Mouse (Mus musculus): ENCODE results near the gene 1700016K19Rik. TPM values are rescaled to one million over a fixed set of nuclear protein-coding genes. Genes with fewer than 3 reads are reported as not detected.

1700016K19Rik gene
- polyA plus RNA-seq, 1 experiment from 2014 or later: 5.5 TPM

- Histone ChIP-seq H3K36me3 (replicated peaks; ENCODE audit: control insufficient read depth, insufficient read depth) (no peaks in the 10 kb centered on the region), H3K4me2 (replicated peaks) (no peak overlapping the region), H3K27me3 (ENCODE audit: control insufficient read depth, insufficient read depth, low read length) (no peaks in the 10 kb centered on the region), H3K27ac (no peak overlapping the region), H3K9ac (no peak overlapping the region), H3K4me3 (replicated peaks; ENCODE audit: low read length) (no peak overlapping the region), H3K9me3 (ENCODE audit: control insufficient read depth, low read length) (no peaks in the 10 kb centered on the region), H3K4me1 (replicated peaks; ENCODE audit: control insufficient read depth, insufficient read depth, low read length) (no peaks in the 10 kb centered on the region)
- ATAC-seq (ENCODE audit: low FRiP score) (no peak), DNase-seq (ENCODE audit: low spot score) (no peak)
- 87% methylated on average over 9 of the region's 9 CpGs for WGBS
Measured at GRCm38 (mm10) chr11:76020916-76021315, 21.2 kb downstream of the 1700016K19Rik start.

GRCm38 (mm10) chr11:76025080-76025583, 25.4 kb downstream of the 1700016K19Rik start:
- 73% methylated on average over 7 of the region's 7 CpGs for WGBS
- H3K9ac ChIP-seq: no peak overlapping the region
- no peak overlapping the region for H3K27ac ChIP-seq
- no peaks in the 10 kb centered on the region for H3K27me3 ChIP-seq (ENCODE audit: control insufficient read depth, insufficient read depth, low read length)
- H3K4me2 ChIP-seq (replicated peaks): no peak overlapping the region
- no peaks in the 10 kb centered on the region for H3K9me3 ChIP-seq (ENCODE audit: control insufficient read depth, low read length)
- DNase-seq (ENCODE audit: low spot score) (no peak), ATAC-seq (ENCODE audit: low FRiP score) (no peak)
- H3K36me3 ChIP-seq (replicated peaks; ENCODE audit: control insufficient read depth, insufficient read depth): no peaks in the 10 kb centered on the region
- peaks cover 7% of the 10 kb centered on the region; the same call in 1 of the 2 replicates for H3K4me1 ChIP-seq (replicated peaks; ENCODE audit: control insufficient read depth, insufficient read depth, low read length)
- no peak overlapping the region for H3K4me3 ChIP-seq (replicated peaks; ENCODE audit: low read length)

- Histone ChIP-seq H3K27ac (no peak overlapping the region), H3K9ac (peak overlapping the region; percentile 65), H3K4me3 (replicated peaks; ENCODE audit: low read length) (peak overlapping the region; percentile 64), H3K4me1 (replicated peaks; ENCODE audit: control insufficient read depth, insufficient read depth, low read length) (peaks cover 7% of the 10 kb centered on the region; the same call in 1 of the 2 replicates), H3K4me2 (replicated peaks) (peak overlapping the region; percentile 95), H3K36me3 (replicated peaks; ENCODE audit: control insufficient read depth, insufficient read depth) (no peaks in the 10 kb centered on the region), H3K9me3 (ENCODE audit: control insufficient read depth, low read length) (no peaks in the 10 kb centered on the region), H3K27me3 (ENCODE audit: control insufficient read depth, insufficient read depth, low read length) (no peaks in the 10 kb centered on the region)
- peak; percentile 9; the same call in 1 of the 2 replicates for ATAC-seq (ENCODE audit: low FRiP score)
- no peak for DNase-seq (ENCODE audit: low spot score)
- 2% methylated on average over 13 of the region's 14 CpGs for WGBS
Measured at GRCm38 (mm10) chr11:76026527-76027138, 26.9 kb downstream of the 1700016K19Rik start.

GRCm38 (mm10) chr11:76027139-76028071, 27.7 kb downstream of the 1700016K19Rik start, which contains the start of gene Rflnb:
TSS of gene Rflnb (minus strand) at chr11:76027782.
- H3K27ac ChIP-seq: 0 out of 2 replicates have a peak within 1 kb of the TSS, but pooled peaks have one; percentile 20
- under 1% methylated on average over 103 of the region's 112 CpGs for WGBS

GRCm38 (mm10) chr11:76028072-76028465, 28.4 kb downstream of the 1700016K19Rik start:
- DNase-seq (ENCODE audit: low spot score) (no peak), ATAC-seq (ENCODE audit: low FRiP score) (peak; percentile 36; the same call in 1 of the 2 replicates)
- no peak overlapping the region for H3K27ac ChIP-seq
- H3K36me3 ChIP-seq (replicated peaks; ENCODE audit: control insufficient read depth, insufficient read depth): no peaks in the 10 kb centered on the region
- H3K4me3 ChIP-seq (replicated peaks; ENCODE audit: low read length): peak overlapping the region; percentile 64
- H3K4me1 ChIP-seq (replicated peaks; ENCODE audit: control insufficient read depth, insufficient read depth, low read length): peaks cover 7% of the 10 kb centered on the region; the same call in 1 of the 2 replicates
- H3K4me2 ChIP-seq (replicated peaks): peak overlapping the region; percentile 95
- H3K9ac ChIP-seq: peak overlapping the region; percentile 65
- no peaks in the 10 kb centered on the region for H3K9me3 ChIP-seq (ENCODE audit: control insufficient read depth, low read length)
- no peaks in the 10 kb centered on the region for H3K27me3 ChIP-seq (ENCODE audit: control insufficient read depth, insufficient read depth, low read length)
- 6% methylated on average over 11 of the region's 14 CpGs for WGBS

More at GRCm38 (mm10) chr11:76027139-76028071, 27.7 kb downstream of the 1700016K19Rik start, which contains the start of gene Rflnb:
- Histone ChIP-seq H3K27me3 (ENCODE audit: control insufficient read depth, insufficient read depth, low read length) (no peaks in the 10 kb centered on the region), H3K4me1 (replicated peaks; ENCODE audit: control insufficient read depth, insufficient read depth, low read length) (peaks cover 7% of the 10 kb centered on the region; the same call in 1 of the 2 replicates), H3K4me3 (replicated peaks; ENCODE audit: low read length) (peak within 1 kb of the TSS; percentile 64), H3K9me3 (ENCODE audit: control insufficient read depth, low read length) (no peaks in the 10 kb centered on the region), H3K36me3 (replicated peaks; ENCODE audit: control insufficient read depth, insufficient read depth) (no peaks in the 10 kb centered on the region), H3K9ac (peak within 1 kb of the TSS; percentile 65), H3K4me2 (replicated peaks) (peak within 1 kb of the TSS; percentile 95)
- DNase-seq (ENCODE audit: low spot score) (peak; percentile 69), ATAC-seq (ENCODE audit: low FRiP score) (peak; percentile 81)

GRCm38 (mm10) chr11:76033359-76033758, 33.6 kb downstream of the 1700016K19Rik start:
- H3K9ac ChIP-seq: no peak overlapping the region
- WGBS: 81% methylated on average over 6 of the region's 6 CpGs
- H3K4me1 ChIP-seq (replicated peaks; ENCODE audit: control insufficient read depth, insufficient read depth, low read length): no peaks in the 10 kb centered on the region
- no peaks in the 10 kb centered on the region for H3K36me3 ChIP-seq (replicated peaks; ENCODE audit: control insufficient read depth, insufficient read depth)
- ATAC-seq (ENCODE audit: low FRiP score) (no peak), DNase-seq (ENCODE audit: low spot score) (no peak)
- no peaks in the 10 kb centered on the region for H3K9me3 ChIP-seq (ENCODE audit: control insufficient read depth, low read length)
- no peak overlapping the region for H3K4me2 ChIP-seq (replicated peaks)
- no peak overlapping the region for H3K27ac ChIP-seq
- H3K27me3 ChIP-seq (ENCODE audit: control insufficient read depth, insufficient read depth, low read length): no peaks in the 10 kb centered on the region
- H3K4me3 ChIP-seq (replicated peaks; ENCODE audit: low read length): no peak overlapping the region

- H3K9me3 ChIP-seq (ENCODE audit: control insufficient read depth, low read length): no peaks in the 10 kb centered on the region
- 54% methylated on average over 4 of the region's 4 CpGs for WGBS
Measured at GRCm38 (mm10) chr11:76033836-76034235, 34.1 kb downstream of the 1700016K19Rik start.

GRCm38 (mm10) chr11:76035182-76035581, 35.5 kb downstream of the 1700016K19Rik start:
- DNase-seq (ENCODE audit: low spot score): no peak
- Histone ChIP-seq H3K4me3 (replicated peaks; ENCODE audit: low read length) (no peak overlapping the region), H3K27ac (no peak overlapping the region), H3K9ac (no peak overlapping the region), H3K4me2 (replicated peaks) (no peak overlapping the region), H3K9me3 (ENCODE audit: control insufficient read depth, low read length) (no peaks in the 10 kb centered on the region), H3K36me3 (replicated peaks; ENCODE audit: control insufficient read depth, insufficient read depth) (no peaks in the 10 kb centered on the region), H3K27me3 (ENCODE audit: control insufficient read depth, insufficient read depth, low read length) (no peaks in the 10 kb centered on the region), H3K4me1 (replicated peaks; ENCODE audit: control insufficient read depth, insufficient read depth, low read length) (no peaks in the 10 kb centered on the region)
- no peak for ATAC-seq (ENCODE audit: low FRiP score)
- 83% methylated on average over 8 of the region's 8 CpGs for WGBS

More at GRCm38 (mm10) chr11:76033836-76034235, 34.1 kb downstream of the 1700016K19Rik start:
- no peak overlapping the region for H3K27ac ChIP-seq
- H3K4me2 ChIP-seq (replicated peaks): no peak overlapping the region
- no peaks in the 10 kb centered on the region for H3K4me1 ChIP-seq (replicated peaks; ENCODE audit: control insufficient read depth, insufficient read depth, low read length)
- H3K4me3 ChIP-seq (replicated peaks; ENCODE audit: low read length): no peak overlapping the region
- no peaks in the 10 kb centered on the region for H3K36me3 ChIP-seq (replicated peaks; ENCODE audit: control insufficient read depth, insufficient read depth)
- ATAC-seq (ENCODE audit: low FRiP score) (no peak), DNase-seq (ENCODE audit: low spot score) (no peak)
- H3K27me3 ChIP-seq (ENCODE audit: control insufficient read depth, insufficient read depth, low read length): no peaks in the 10 kb centered on the region
- H3K9ac ChIP-seq: no peak overlapping the region

Measured in hindbrain, embryonic 14.5 days (tissue).